Mouse (Mus musculus): ENCODE results near the gene Tbx2. TPM values are rescaled to one million over a fixed set of nuclear protein-coding genes. Genes with fewer than 3 reads are reported as not detected.

Gene Tbx2
- polyA plus RNA-seq, 1 experiment from 2014 or later: 10.9 TPM

DNA sequence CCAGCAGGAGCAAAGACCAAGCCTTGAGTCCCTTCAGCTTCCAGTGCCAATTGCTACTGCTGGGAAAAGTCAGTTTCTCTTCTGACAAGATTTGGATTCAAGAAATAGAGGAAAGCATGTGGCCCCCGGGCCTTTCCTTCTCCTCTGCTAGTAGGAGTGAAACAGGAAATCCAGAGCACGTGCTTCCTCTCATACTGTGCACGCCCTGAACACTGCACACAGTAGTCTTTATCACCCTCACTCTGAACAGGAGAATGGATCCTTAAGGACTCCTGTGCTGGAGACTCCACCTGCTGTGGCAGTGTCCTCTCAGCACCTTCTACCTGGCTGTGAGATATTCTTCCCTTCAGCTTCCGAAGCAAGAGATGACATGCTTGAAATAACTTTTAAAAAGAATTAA lies 21.1 kb upstream of the Tbx2 start:
- Histone ChIP-seq H3K27me3 (replicated peaks; ENCODE audit: low read depth, poor library complexity, severe bottlenecking) (peaks cover 26% of the 10 kb centered on the region), H3K27ac (replicated peaks) (0 out of 2 replicates have a peak overlapping the region, but pooled peaks have one; percentile 7), H3K4me1 (peaks cover 59% of the 10 kb centered on the region), H3K4me3 (no peak overlapping the region), H3K9me3 (no peaks in the 10 kb centered on the region), H3K36me3 (replicated peaks) (no peaks in the 10 kb centered on the region)
- DNase-seq (ENCODE audit: low spot score): no peak
- 65% methylated on average over 4 of the region's 4 CpGs for WGBS

DNA sequence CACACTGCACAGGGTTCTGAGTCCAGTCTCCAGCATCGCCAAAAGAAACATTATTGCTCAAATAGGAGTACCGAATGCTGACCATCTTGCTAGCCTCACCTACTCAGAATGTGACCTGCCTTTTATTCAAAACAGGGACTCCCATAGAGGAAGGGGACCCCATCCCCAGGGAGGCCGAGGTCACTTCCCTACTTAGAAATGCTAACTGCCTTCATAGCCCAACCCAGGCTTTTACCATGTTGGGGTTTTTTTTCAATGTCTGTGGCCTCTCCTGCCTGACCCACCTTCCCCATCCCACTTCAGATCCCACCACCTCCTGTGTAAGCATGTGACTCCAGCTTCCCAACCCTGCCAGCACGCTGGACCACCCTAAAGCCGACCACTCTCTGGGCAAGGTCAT lies 20.7 kb upstream of the Tbx2 start:
- 92% methylated on average over 5 of the region's 5 CpGs for WGBS
- H3K9me3 ChIP-seq: no peaks in the 10 kb centered on the region

DNA sequence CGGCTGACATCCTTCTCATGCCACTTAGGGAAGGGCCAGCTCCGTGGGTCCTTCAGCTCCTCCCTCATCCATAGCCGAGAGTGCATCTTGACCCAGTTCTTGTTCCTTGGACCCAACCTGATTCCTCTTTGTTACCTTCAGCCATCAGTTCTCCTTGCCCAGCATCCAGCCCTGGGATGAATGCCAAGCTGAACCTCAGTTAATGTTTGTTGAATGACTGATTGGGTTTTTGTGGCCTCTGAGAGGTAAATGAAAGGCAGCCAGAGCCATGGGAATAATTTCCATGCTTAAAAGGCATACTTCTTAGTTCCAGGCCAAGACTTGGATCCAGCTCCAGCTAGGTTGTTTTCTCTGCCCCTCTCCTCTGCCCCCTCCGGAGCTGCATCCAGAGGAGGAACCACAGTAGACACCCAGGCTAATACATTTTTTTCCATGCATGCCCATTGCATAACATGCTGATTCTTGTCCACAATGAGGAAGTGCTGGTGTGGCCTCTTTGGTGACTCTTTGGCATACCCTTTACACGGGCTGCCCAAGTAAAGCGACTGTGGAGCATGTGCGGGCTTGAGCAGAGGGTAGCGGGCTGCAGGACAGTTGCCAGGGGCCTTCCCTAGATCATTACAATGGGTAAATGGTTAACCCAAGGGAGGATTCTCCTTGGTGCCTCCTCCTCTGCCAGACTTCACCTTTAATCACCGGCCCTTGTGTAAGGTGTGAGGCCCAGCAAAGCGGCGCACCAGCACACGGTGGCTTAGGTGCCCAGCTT lies 20.0 kb upstream of the Tbx2 start:
- no peak for DNase-seq (ENCODE audit: low spot score)
- Histone ChIP-seq H3K27ac (replicated peaks) (peak overlapping the region; percentile 3; the same call in 1 of the 2 replicates), H3K4me1 (peaks cover 71% of the 10 kb centered on the region), H3K4me3 (no peak overlapping the region), H3K9me3 (no peaks in the 10 kb centered on the region), H3K36me3 (replicated peaks) (no peaks in the 10 kb centered on the region), H3K27me3 (replicated peaks; ENCODE audit: low read depth, poor library complexity, severe bottlenecking) (peaks cover 36% of the 10 kb centered on the region)
- WGBS: 90% methylated on average over 12 of the region's 12 CpGs

More for the DNA sequence above, 20.7 kb upstream of the Tbx2 start:
- H3K27me3 ChIP-seq (replicated peaks; ENCODE audit: low read depth, poor library complexity, severe bottlenecking): peaks cover 30% of the 10 kb centered on the region
- DNase-seq (ENCODE audit: low spot score): no peak
- peaks cover 64% of the 10 kb centered on the region for H3K4me1 ChIP-seq
- H3K27ac ChIP-seq (replicated peaks): no peak overlapping the region; the same call in 1 of the 2 replicates
- H3K4me3 ChIP-seq: no peak overlapping the region
- H3K36me3 ChIP-seq (replicated peaks): no peaks in the 10 kb centered on the region

DNA sequence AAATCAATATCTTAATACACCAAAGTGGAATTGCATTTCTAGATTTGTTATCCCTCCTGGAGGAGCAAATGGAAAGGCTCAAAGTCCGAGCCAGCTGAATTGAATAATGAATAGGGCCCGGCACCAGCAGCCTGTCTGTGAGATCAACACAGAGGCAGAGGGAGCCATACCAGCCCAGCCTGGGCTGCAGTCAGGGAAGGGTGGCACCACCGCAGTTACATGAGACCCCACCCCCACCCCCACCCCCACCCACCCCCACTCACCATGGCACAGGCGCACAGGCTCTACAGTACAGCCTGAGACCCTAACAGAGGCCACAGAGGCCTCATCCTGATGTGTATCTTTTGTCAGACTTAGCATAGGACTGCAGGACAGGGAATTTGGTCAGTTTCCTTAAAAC lies 17.7 kb upstream of the Tbx2 start:
- Histone ChIP-seq H3K4me1 (peaks cover 94% of the 10 kb centered on the region), H3K27ac (replicated peaks) (peak overlapping the region; percentile 77), H3K36me3 (replicated peaks) (no peaks in the 10 kb centered on the region), H3K4me3 (no peak overlapping the region), H3K9me3 (no peaks in the 10 kb centered on the region), H3K27me3 (replicated peaks; ENCODE audit: low read depth, poor library complexity, severe bottlenecking) (peaks cover 58% of the 10 kb centered on the region)
- DNase-seq (ENCODE audit: low spot score): no peak
- WGBS: 22% methylated on average over 4 of the region's 4 CpGs

DNA sequence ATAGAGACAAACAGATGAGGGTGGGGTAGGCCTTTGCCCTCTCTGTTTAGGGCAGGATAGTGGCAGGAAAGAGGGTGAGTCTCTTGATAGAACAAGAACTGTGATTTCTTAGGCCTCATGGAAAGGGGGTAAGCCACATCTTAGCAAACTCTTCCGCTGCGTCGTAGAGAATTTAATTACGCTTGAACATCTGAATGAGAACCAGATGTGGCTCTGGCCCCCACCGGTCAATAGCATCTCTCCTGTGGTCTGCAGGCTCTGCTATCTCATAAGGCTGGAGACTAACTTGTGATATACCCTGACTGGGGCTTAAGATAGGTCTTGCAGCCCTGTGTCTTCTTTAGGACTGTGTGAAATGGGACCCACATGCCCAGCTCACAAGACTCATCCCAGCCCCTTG lies 15.9 kb upstream of the Tbx2 start:
- DNase-seq (ENCODE audit: low spot score): peak; percentile 68
- 27% methylated on average over 5 of the region's 5 CpGs for WGBS
- Histone ChIP-seq H3K9me3 (no peaks in the 10 kb centered on the region), H3K4me3 (no peak overlapping the region), H3K27ac (replicated peaks) (peak overlapping the region; percentile 77), H3K36me3 (replicated peaks) (no peaks in the 10 kb centered on the region), H3K4me1 (peaks cover 96% of the 10 kb centered on the region), H3K27me3 (replicated peaks; ENCODE audit: low read depth, poor library complexity, severe bottlenecking) (peaks cover 76% of the 10 kb centered on the region)

DNA sequence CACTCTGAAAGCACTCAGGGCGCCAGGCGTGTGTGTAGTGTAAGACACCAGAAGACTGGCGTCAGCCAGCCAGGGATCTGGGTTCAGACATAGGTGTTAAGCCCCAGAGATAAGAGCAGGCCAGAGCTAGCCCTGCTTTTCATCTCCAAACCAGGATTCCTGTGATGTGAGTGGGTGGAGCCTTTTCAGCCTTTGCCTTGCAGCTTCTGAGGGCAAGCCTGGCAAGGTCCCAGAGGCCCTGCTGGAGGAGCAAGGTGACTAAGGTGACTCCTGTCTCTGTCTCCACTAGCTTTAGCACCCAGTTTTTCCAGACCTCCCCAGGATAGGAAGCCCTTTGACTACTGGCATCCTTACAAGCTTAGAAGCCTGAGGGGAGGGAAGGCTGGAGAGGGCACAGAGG lies 13.9 kb upstream of the Tbx2 start:
- H3K36me3 ChIP-seq (replicated peaks): no peaks in the 10 kb centered on the region
- H3K27ac ChIP-seq (replicated peaks): peak overlapping the region; percentile 44; the same call in 1 of the 2 replicates
- H3K4me1 ChIP-seq: peaks cover 92% of the 10 kb centered on the region
- DNase-seq (ENCODE audit: low spot score): no peak
- peaks cover 81% of the 10 kb centered on the region for H3K27me3 ChIP-seq (replicated peaks; ENCODE audit: low read depth, poor library complexity, severe bottlenecking)
- WGBS: 66% methylated on average over 3 of the region's 3 CpGs
- no peaks in the 10 kb centered on the region for H3K9me3 ChIP-seq
- H3K4me3 ChIP-seq: no peak overlapping the region

DNA sequence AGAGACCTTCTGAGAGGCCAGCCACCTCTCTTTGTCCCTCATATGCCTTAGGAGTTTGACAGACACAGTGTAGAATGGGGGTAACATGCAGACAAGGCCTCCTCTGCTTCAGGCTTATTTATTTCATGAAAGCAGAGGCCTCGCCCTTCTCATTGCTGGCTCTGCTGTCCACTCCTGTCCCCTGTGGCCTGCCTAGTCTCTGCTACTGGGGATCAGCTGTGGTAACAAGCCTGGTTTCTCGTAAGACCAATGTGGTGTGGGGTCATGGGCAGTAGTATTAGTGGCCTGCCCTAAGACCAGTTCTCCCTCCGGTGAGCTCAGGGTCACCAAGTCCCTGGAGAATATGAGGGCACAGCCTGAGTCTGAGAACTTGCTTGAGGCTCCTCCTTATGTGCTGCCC lies 11.4 kb upstream of the Tbx2 start:
- peak overlapping the region; percentile 16; the same call in 1 of the 2 replicates for H3K27ac ChIP-seq (replicated peaks)

DNA sequence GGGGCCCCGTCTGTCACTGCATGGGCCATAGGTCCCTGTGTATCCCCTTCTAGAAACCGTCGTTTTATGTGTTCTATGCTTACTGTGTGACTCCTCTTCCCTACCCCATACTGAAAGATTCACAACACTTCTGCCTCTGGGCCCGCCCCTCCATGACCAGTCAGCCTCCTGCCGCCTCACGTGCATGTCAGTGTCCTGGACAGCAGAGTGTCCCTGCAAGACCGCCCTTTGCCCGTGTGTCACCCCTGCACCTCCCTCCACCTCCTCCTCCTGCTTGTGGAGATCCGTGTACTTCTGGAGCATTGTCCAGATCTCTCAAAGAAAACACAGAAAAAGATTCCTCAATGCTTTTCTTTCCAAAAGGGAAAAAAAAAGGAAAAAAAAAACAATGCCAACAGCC lies 10.7 kb upstream of the Tbx2 start:
- no peak for DNase-seq (ENCODE audit: low spot score)
- Histone ChIP-seq H3K27ac (replicated peaks) (0 out of 2 replicates have a peak overlapping the region, but pooled peaks have one; percentile 16), H3K4me3 (no peak overlapping the region), H3K4me1 (peaks cover 92% of the 10 kb centered on the region), H3K27me3 (replicated peaks; ENCODE audit: low read depth, poor library complexity, severe bottlenecking) (peaks cover 97% of the 10 kb centered on the region), H3K9me3 (no peaks in the 10 kb centered on the region), H3K36me3 (replicated peaks) (no peaks in the 10 kb centered on the region)
- 75% methylated on average over 9 of the region's 9 CpGs for WGBS

More for the DNA sequence above, 11.4 kb upstream of the Tbx2 start:
- Histone ChIP-seq H3K36me3 (replicated peaks) (no peaks in the 10 kb centered on the region), H3K4me3 (no peak overlapping the region), H3K9me3 (no peaks in the 10 kb centered on the region), H3K27me3 (replicated peaks; ENCODE audit: low read depth, poor library complexity, severe bottlenecking) (peaks cover 96% of the 10 kb centered on the region), H3K4me1 (peaks cover 92% of the 10 kb centered on the region)
- DNase-seq (ENCODE audit: low spot score): no peak
- 73% methylated on average over 3 of the region's 3 CpGs for WGBS

DNA sequence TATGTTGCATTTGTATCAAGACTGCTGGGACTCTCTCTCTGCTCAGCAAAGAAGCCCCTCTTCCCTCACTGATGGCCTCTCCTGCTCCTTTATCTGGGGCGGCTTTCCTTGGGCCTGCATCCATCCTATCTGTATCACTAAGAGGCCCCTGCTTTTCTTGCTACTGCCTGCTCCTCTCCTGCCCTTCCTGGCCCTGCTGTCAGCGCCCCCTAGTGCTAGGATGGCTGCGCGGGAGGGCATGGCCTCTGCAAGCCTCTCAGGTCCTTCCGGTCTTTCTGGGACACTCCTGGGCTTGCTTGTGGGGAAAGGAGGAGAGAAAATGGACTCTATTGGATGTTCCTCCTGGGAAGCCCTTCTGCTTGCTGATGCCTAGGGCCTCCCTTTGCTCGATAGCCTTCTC lies 9.2 kb upstream of the Tbx2 start:
- H3K36me3 ChIP-seq (replicated peaks): no peaks in the 10 kb centered on the region
- DNase-seq (ENCODE audit: low spot score): peak; percentile 92
- WGBS: 11% methylated on average over 6 of the region's 6 CpGs
- peak overlapping the region; percentile 48 for H3K27ac ChIP-seq (replicated peaks)
- H3K27me3 ChIP-seq (replicated peaks; ENCODE audit: low read depth, poor library complexity, severe bottlenecking): peaks cover 98% of the 10 kb centered on the region
- H3K9me3 ChIP-seq: no peaks in the 10 kb centered on the region
- peaks cover 92% of the 10 kb centered on the region for H3K4me1 ChIP-seq
- H3K4me3 ChIP-seq: no peak overlapping the region

DNA sequence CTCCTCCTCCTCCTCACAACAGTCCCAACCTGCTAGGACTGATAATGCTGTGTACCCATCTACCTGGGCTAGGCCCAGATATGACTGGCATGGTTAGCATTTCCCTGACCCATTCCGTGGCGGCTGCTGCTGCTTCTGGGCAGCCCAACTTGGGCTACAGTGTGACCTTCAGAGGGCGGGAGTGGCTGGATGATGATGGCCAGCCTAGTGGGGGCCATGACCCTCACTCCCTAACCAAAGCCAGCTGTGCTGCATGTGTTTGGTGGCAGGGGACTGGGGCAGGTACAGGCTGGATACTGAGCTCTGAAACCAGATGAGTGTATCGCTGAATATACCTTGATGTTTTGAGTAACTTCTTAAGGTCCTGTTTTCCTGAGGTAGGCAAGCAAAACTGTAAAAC lies 8.6 kb upstream of the Tbx2 start:
- Histone ChIP-seq H3K9me3 (no peaks in the 10 kb centered on the region), H3K4me3 (no peak overlapping the region), H3K4me1 (peaks cover 92% of the 10 kb centered on the region), H3K36me3 (replicated peaks) (no peaks in the 10 kb centered on the region), H3K27me3 (replicated peaks; ENCODE audit: low read depth, poor library complexity, severe bottlenecking) (peaks cover 99% of the 10 kb centered on the region), H3K27ac (replicated peaks) (peak overlapping the region; percentile 48)
- no peak for DNase-seq (ENCODE audit: low spot score)
- WGBS: 50% methylated on average over 4 of the region's 4 CpGs

DNA sequence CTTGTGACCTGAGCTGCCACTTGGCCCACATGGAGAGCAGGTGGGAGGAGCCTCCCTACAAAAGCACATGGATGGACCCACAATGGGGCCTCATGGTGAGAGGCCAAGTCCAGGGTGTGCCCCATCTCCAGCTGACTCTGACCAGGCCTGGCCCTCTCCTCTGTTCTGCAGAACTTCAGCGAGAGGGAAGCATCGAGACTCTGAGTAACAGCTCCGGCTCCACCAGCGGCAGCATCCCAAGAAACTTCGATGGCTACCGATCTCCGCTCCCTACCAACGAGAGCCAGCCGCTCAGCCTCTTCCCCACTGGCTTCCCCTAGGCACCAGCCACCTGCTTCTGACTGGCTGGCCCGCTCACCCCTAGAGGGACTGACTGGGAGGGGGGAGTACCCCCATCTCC lies 7.3 kb upstream of the Tbx2 start:
- Histone ChIP-seq H3K27ac (replicated peaks) (peak overlapping the region; percentile 93), H3K36me3 (replicated peaks) (no peaks in the 10 kb centered on the region), H3K4me3 (no peak overlapping the region), H3K4me1 (peaks cover 92% of the 10 kb centered on the region), H3K27me3 (replicated peaks; ENCODE audit: low read depth, poor library complexity, severe bottlenecking) (peaks cover 99% of the 10 kb centered on the region), H3K9me3 (no peaks in the 10 kb centered on the region)
- WGBS: 78% methylated on average over 10 of the region's 10 CpGs
- no peak for DNase-seq (ENCODE audit: low spot score)

DNA sequence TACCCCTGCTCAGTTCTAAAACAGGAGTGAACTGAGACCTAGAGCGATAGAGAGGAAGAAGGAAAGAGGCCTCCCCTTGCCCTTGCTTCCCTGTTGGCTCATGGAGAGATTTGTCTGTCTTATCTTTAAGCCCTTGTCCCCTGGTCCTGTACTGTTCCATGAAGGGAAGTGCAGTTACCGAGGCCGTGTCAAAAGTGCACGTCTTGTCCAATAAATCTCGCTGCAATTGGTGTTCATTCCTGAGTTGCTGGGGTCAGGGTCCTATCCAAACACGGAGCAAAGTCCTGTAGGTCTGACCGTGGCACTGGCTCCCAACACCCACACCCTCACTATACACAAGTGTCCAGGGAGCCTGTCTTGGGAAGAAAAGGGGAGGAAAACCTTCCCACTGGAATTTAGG lies 6.5 kb upstream of the Tbx2 start:
- Histone ChIP-seq H3K36me3 (replicated peaks) (no peaks in the 10 kb centered on the region), H3K4me3 (no peak overlapping the region), H3K27me3 (replicated peaks; ENCODE audit: low read depth, poor library complexity, severe bottlenecking) (peaks cover 99% of the 10 kb centered on the region), H3K4me1 (peaks cover 92% of the 10 kb centered on the region), H3K9me3 (no peaks in the 10 kb centered on the region), H3K27ac (replicated peaks) (peak overlapping the region; percentile 93)
- no peak for DNase-seq (ENCODE audit: low spot score)
- 61% methylated on average over 7 of the region's 7 CpGs for WGBS

DNA sequence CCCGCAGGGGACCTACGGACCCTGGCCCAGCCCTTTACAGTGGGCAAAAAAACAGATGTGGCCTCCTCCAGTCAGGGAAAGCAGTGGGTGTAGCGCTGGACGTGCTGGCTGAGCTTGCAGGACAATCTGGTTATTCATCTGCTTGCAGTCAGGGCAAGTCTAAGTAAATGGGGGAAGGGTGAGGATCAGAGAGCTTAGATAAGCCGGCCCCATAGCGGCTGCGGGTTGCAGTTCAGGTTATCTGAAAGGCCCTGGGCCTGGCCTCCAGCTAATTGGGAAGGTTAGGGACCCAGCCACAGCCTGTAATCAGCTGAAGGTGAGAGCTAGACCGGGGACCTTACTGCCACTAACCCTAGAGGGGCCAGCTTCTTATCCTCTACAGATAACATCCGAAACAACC lies 5.0 kb upstream of the Tbx2 start:
- Histone ChIP-seq H3K4me3 (peak overlapping the region; percentile 70; the same call in 1 of the 2 replicates), H3K9me3 (no peaks in the 10 kb centered on the region), H3K36me3 (replicated peaks) (no peaks in the 10 kb centered on the region), H3K27ac (replicated peaks) (peak overlapping the region; percentile 93), H3K4me1 (peaks cover 97% of the 10 kb centered on the region), H3K27me3 (replicated peaks; ENCODE audit: low read depth, poor library complexity, severe bottlenecking) (peaks cover 99% of the 10 kb centered on the region)
- DNase-seq (ENCODE audit: low spot score): peak; percentile 51
- WGBS: 6% methylated on average over 9 of the region's 9 CpGs

Data from embryonic facial prominence, embryonic 10.5 days (tissue).